Mouse (Mus musculus): ENCODE data around the gene Gm8677. TPM values are rescaled to one million over a fixed set of nuclear protein-coding genes. Genes with fewer than 3 reads are reported as not detected.

Gm8677 gene
- not detected for polyA plus RNA-seq (2017; shearing (Covaris generic))

GRCm38 (mm10) chr7:22534787-22535186 lies at the start of gene Gm8677:
Gene Gm8677 (minus strand): TSS chr7:22534887.

GRCm38 (mm10) chr7:22565243-22565642 lies 30.6 kb upstream of the Gm8677 start, which contains the start of gene Gm4201:
Gene Gm4201 (minus strand): TSS chr7:22565343.

GRCm38 (mm10) chr7:22522667-22523066 lies 12.0 kb downstream of the Gm8677 start, which contains the start of gene Vmn1r152:
Gene Vmn1r152 (plus strand): TSS chr7:22522967.

GRCm38 (mm10) chr7:22499578-22499977 lies 35.1 kb downstream of the Gm8677 start, which contains the start of gene Vmn1r151:
Gene Vmn1r151 (minus strand): TSS chr7:22499678.

Other genes with a start within 250 kb of the Gm8677 start
- not detected for gene Gm4187, start 205.2 kb downstream of the Gm8677 start, polyA plus RNA-seq (2017; shearing (Covaris generic))
- gene Gm8660, start 163.8 kb downstream of the Gm8677 start, polyA plus RNA-seq (2017; shearing (Covaris generic)) = not detected
- gene Vmn1r148, start 121.3 kb downstream of the Gm8677 start, polyA plus RNA-seq (2017; shearing (Covaris generic)) = not detected
- not detected for gene Vmn1r149, start 96.7 kb downstream of the Gm8677 start, polyA plus RNA-seq (2017; shearing (Covaris generic))
- not detected for gene Gm10665, start 70.8 kb downstream of the Gm8677 start, polyA plus RNA-seq (2017; shearing (Covaris generic))
- not detected for gene Vmn1r151, start 35.2 kb downstream of the Gm8677 start, polyA plus RNA-seq (2017; shearing (Covaris generic))
- gene Vmn1r152, start 11.9 kb downstream of the Gm8677 start, polyA plus RNA-seq (2017; shearing (Covaris generic)) = not detected
- not detected for gene Gm4201, start 30.5 kb upstream of the Gm8677 start, polyA plus RNA-seq (2017; shearing (Covaris generic))
- not detected for gene Gm4565, start 53.2 kb upstream of the Gm8677 start, polyA plus RNA-seq (2017; shearing (Covaris generic))
- not detected for gene Vmn1r155, start 123.1 kb upstream of the Gm8677 start, polyA plus RNA-seq (2017; shearing (Covaris generic))
- gene Gm8693, start 157.4 kb upstream of the Gm8677 start, polyA plus RNA-seq (2017; shearing (Covaris generic)) = not detected
- not detected for gene Gm4567, start 184.8 kb upstream of the Gm8677 start, polyA plus RNA-seq (2017; shearing (Covaris generic))
- gene Vmn1r157, start 226.8 kb upstream of the Gm8677 start, polyA plus RNA-seq (2017; shearing (Covaris generic)) = not detected